Mouse (Mus musculus) embryo, embryonic 11 days (tissue): ENCODE measurements around the gene 1700016H13Rik.

Experiments
- DNase-seq: peaks from one replicate; pipeline ENCODE4 v3.0.0-alpha.2; 2015

Gene 1700016H13Rik

DNA sequence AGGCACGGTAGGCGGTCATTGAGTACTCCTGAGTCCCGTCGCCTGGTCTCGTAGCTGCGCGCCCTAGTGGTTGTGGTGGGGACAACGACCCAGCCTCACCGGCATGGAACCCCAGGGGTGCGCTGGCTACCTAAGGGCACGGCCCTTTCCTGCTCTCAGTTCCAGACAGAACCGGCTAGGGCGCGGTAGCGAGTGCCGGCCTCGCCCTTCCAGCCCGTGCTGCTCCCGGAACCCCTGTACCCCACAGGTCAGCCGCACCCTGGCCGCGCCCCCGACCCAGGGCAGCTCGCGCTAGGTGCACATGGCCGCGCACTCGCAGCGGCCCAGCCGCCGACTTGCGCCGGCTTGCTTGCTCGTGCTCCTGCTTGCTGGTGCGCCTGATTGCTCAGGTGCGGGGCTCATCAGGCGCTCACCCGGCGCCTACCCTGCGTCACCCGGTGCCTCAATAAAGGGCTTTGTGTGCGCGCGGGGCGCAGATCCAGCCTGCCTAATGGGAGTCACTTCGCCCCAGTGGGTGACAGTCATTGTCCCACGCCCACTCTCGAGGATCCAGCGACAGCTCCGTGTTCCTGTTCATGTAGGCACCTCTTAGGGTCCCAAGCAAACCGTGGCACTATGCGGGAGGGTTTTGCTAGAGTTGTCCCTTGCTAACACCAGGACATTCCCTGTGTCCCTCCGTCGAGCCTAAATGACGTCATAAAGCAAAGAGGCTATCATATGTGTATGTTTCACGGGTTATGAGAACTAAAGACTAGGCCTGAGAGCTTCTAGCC lies at the start of gene 1700016H13Rik:
TSS of gene 1700016H13Rik (minus strand) at position 665 of the 773 bp plus-strand sequence.
- peak; percentile 88 for DNase-seq

- DNase-seq = no peak
Observed at GRCm38 (mm10) chr5:103705331-103705730, 49.5 kb upstream of the 1700016H13Rik start.

DNA sequence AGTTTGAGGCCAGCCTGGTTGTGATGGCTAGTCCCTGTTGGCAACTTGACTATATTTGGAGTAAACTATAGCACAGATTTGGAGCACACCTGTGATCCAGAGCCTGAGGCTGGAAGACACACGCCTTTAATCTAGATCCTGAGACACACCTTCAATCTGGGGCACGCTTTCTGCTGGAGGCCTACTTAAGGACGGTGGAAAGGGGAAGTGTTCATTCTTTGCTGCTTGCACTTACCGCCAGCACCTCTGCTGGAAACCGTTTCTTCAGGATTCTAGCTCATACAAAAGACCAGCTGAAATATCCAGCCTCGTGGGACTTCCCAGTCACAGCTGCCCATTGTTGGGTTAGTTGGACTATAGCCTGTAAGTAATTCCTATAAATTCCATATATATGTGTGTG lies 46.7 kb upstream of the 1700016H13Rik start:
- no peak for DNase-seq

DNA sequence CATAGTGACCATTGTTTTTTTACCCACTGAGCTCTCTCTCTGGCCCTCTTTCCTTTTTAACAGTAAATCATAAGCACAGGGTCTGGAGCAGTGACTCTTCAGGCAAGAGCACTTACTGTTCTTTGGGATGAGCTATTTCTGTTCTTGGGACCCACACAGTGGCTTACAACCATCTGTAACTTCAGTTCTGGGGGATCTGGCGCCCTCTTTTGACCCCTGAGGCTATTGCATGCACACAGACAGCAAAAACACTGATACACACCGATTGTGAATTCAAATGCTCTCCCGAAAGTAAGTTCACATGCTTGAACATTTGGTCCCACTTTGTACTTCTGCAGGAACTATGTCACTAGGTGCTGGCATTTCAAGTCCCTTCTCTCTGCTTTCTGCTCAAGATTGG lies 45.7 kb upstream of the 1700016H13Rik start:
- DNase-seq = no peak

GRCm38 (mm10) chr5:103700661-103701060 lies 44.9 kb upstream of the 1700016H13Rik start:
- DNase-seq = no peak

- DNase-seq = no peak
Observed at GRCm38 (mm10) chr5:103699537-103699936, 43.7 kb upstream of the 1700016H13Rik start.

GRCm38 (mm10) chr5:103698577-103698976 lies 42.8 kb upstream of the 1700016H13Rik start:
- no peak for DNase-seq

GRCm38 (mm10) chr5:103697875-103698491 lies 42.2 kb upstream of the 1700016H13Rik start:
- DNase-seq = no peak

DNA sequence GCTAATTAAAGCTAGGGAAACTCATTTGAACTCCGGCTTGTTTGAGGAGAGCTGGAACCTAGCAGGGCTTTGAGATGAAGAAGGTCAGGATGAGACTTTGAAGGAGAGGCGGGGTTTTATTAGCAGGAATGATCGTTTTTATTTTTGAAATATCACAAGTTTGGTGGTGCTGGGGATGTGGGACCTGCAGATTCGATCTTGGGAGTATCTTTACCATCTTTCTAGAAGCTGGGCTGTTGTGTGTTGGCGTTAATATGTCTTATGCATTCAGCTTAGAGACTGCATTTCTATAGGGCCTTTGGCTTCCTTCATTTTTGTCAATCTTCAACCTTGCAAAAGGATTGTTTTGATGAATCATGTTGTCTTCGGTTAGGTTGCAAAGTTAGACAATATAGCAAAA lies 38.3 kb upstream of the 1700016H13Rik start:
- no peak for DNase-seq

- peak; percentile 58 for DNase-seq
Observed at GRCm38 (mm10) chr5:103693041-103693641, 37.3 kb upstream of the 1700016H13Rik start.

DNA sequence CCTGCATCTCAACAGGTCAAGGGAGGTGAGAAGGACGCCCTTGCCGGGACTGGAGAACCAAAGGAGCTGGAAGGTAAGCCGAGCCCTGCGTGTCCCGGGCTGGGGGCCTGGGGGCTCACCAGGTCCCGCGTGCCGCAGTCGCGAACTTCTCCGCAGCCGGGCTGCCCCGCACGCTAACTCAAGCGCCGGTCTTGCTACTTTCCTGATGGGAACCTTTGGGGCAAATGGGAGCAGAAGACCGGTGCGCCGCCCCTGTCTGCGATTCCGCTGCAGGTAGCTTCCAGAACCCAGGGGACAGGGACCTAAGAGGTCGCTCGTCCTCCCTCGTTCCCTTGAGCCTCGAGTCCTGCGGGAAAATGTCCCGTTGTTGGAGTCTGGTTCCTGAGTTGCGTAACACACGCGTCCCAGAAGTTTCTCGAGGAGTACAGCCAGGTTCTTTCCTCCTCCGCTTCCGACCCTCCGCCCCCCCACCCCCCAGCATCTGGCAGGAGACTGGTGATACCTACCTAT lies 36.8 kb upstream of the 1700016H13Rik start:
- DNase-seq = no peak

DNA sequence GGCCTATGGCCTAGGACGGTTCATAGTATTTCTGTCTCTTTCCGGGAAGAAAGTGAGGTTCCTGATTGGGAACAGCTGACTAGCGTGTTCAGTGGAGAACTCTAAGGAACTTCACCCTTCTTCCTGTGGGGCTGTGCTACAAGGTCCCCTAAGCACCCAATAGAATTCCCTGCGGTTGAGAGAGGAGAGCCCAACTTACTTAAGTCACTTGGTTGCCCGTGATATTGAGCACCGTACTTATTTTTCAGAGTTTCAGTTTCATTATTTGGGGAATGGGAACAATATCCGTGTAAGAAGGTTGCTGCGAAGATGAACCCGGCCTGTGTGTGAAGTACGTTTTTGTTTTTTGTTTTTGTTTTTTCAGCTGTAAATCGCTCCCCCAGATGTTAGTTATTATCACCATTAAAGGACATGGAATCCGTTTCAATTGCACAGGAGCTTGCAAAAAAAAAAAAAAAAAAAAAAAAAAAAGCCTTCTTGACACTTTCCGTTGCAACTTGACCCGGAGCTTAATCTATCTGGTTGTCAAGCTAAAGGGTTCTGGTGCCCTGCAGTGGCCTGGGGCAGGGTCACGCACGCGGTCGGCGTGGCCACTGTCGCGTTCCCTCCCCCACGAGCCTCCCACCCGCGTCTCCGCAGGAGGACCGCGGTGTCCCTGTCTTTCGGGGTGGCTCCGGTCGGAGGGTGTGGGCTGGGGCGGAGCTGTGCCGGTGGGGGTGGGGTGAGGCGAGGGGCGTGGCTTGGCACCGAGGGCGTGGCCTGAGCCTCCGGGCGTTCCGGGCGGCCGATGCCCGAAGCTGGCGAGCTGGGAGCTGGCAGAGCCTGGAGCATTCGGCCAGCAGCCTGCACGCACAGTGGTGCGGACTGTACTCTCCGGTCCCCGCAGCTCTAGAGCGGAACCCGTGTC lies 36.1 kb upstream of the 1700016H13Rik start, which contains the start of gene Aff1:
TSS of gene Aff1 (plus strand) at position 751 of the 907 bp plus-strand sequence.
- DNase-seq = peak; percentile 85

- DNase-seq = no peak
Observed at GRCm38 (mm10) chr5:103691171-103691570, 35.4 kb upstream of the 1700016H13Rik start.

- no peak for DNase-seq
Observed at GRCm38 (mm10) chr5:103690190-103690589, 34.4 kb upstream of the 1700016H13Rik start.

GRCm38 (mm10) chr5:103689645-103690044 lies 33.8 kb upstream of the 1700016H13Rik start:
- DNase-seq = no peak

DNA sequence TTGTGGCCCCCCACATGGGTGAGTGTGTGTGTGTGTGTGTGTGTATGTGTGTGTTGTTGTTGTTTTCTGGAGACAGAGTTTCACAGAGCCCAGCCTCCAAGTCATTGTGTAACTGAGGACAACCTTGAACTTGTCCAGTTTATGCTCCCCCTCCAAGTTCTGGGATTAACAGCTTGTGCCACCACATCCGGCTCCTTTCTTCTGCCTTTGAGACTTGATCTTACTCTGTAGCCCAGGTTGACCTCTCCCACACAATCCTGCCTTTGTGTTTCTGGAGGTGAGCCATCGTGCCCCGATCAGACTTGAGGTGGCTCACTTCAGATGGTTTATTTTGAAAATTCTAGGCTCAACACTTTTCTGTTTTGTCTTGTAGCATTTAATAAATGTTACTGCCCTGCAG lies 26.0 kb upstream of the 1700016H13Rik start:
- DNase-seq = no peak

- DNase-seq = peak; percentile 78
Observed at GRCm38 (mm10) chr5:103680381-103680780, 24.6 kb upstream of the 1700016H13Rik start.

GRCm38 (mm10) chr5:103678974-103679373 lies 23.2 kb upstream of the 1700016H13Rik start:
- DNase-seq = no peak

GRCm38 (mm10) chr5:103677894-103678293 lies 22.1 kb upstream of the 1700016H13Rik start:
- DNase-seq = no peak

- DNase-seq = no peak
Observed at GRCm38 (mm10) chr5:103676289-103676881, 20.6 kb upstream of the 1700016H13Rik start.

GRCm38 (mm10) chr5:103674482-103674881 lies 18.7 kb upstream of the 1700016H13Rik start:
- DNase-seq = peak; percentile 58

- no peak for DNase-seq
Observed at GRCm38 (mm10) chr5:103673611-103674010, 17.8 kb upstream of the 1700016H13Rik start.
